Comparison of ENCODE assay signal across 24 mouse cellular contexts in genomic region chr10:111122864-111123398, GRCm38 (mm10).
"Had no signal": no experiment of that assay in that cellular context is flagged by ENCODE, and none has a peak within 500 bp of the region (broad histone marks: within the 10 kb centered on the region; RNA-seq: fewer than 3 reads in every experiment).

No protein-coding gene starts in this region.

- H3K27ac ChIP-seq: kidney, embryonic 15.5 days; limb, embryonic 12.5 days; limb, embryonic 15.5 days; liver, embryonic 12.5 days; liver, embryonic 15.5 days; midbrain, embryonic 12.5 days; midbrain, embryonic 15.5 days; neural tube, embryonic 12.5 days; neural tube, embryonic 15.5 days; stomach, embryonic 15.5 days had no signal

- H3K27me3 ChIP-seq: kidney, embryonic 15.5 days; limb, embryonic 12.5 days; limb, embryonic 15.5 days; liver, embryonic 12.5 days; liver, embryonic 15.5 days; midbrain, embryonic 12.5 days; midbrain, embryonic 15.5 days; neural tube, embryonic 12.5 days; neural tube, embryonic 15.5 days; stomach, embryonic 15.5 days had no signal

- DNase-seq: kidney, adult 11 months; kidney, adult 8-10 months; kidney, postnatal 10 days; kidney, postnatal 36 days; layer of hippocampus, postnatal 36 days; left cerebral cortex, postnatal 4 days; lung, adult 2 months; lung, postnatal 14 days; lung, postnatal 4 days; right cerebral cortex, adult 18-20 months; right cerebral cortex, postnatal 25 days; spleen, adult 18-20 months; thymus, adult 2 months; thymus, postnatal 25 days had no signal

- H3K4me1 ChIP-seq: kidney, embryonic 15.5 days; limb, embryonic 12.5 days; limb, embryonic 15.5 days; midbrain, embryonic 12.5 days; midbrain, embryonic 15.5 days; neural tube, embryonic 12.5 days; neural tube, embryonic 15.5 days; stomach, embryonic 15.5 days had no signal

- H3K4me2 ChIP-seq: kidney, embryonic 15.5 days; limb, embryonic 12.5 days; limb, embryonic 15.5 days; liver, embryonic 12.5 days; liver, embryonic 15.5 days; midbrain, embryonic 12.5 days; midbrain, embryonic 15.5 days; neural tube, embryonic 12.5 days; neural tube, embryonic 15.5 days; stomach, embryonic 15.5 days had no signal

- H3K9me3 ChIP-seq: kidney, embryonic 15.5 days; limb, embryonic 12.5 days; limb, embryonic 15.5 days; liver, embryonic 12.5 days; liver, embryonic 15.5 days; midbrain, embryonic 12.5 days; midbrain, embryonic 15.5 days; neural tube, embryonic 12.5 days; neural tube, embryonic 15.5 days; stomach, embryonic 15.5 days had no signal

- H3K4me3 ChIP-seq: kidney, embryonic 15.5 days; limb, embryonic 12.5 days; limb, embryonic 15.5 days; liver, embryonic 12.5 days; liver, embryonic 15.5 days; midbrain, embryonic 12.5 days; midbrain, embryonic 15.5 days; neural tube, embryonic 12.5 days; neural tube, embryonic 15.5 days; stomach, embryonic 15.5 days had no signal

- H3K36me3 ChIP-seq: kidney, embryonic 15.5 days; limb, embryonic 12.5 days; limb, embryonic 15.5 days; liver, embryonic 12.5 days; liver, embryonic 15.5 days; midbrain, embryonic 12.5 days; midbrain, embryonic 15.5 days; neural tube, embryonic 12.5 days; neural tube, embryonic 15.5 days; stomach, embryonic 15.5 days had no signal

- H3K9ac ChIP-seq: kidney, embryonic 15.5 days; limb, embryonic 12.5 days; limb, embryonic 15.5 days; liver, embryonic 12.5 days; liver, embryonic 15.5 days; midbrain, embryonic 12.5 days; midbrain, embryonic 15.5 days; neural tube, embryonic 12.5 days; neural tube, embryonic 15.5 days; stomach, embryonic 15.5 days had no signal
